Mouse (Mus musculus) midbrain, embryonic 14.5 days (tissue): ENCODE results near the gene Slc44a4. TPM values are rescaled to one million over a fixed set of nuclear protein-coding genes. Genes with fewer than 3 reads are reported as not detected.

Source experiments
- ATAC-seq: fragments of 200-750 bp; cut with Nextera tagmentation; 2 replicates; pipeline ENCODE4 v1.8.0; 2017; ENCODE audit warnings: moderate number of reproducible peaks, moderate library complexity; ENCODE audit not compliant: low FRiP score, low TSS enrichment
- DNase-seq: peaks from one replicate; pipeline ENCODE4 v3.0.0-alpha.2; 2015
- H3K27ac ChIP-seq: fragments of 300-500 bp; sonication (generic); replicated peaks from 2 replicates; pipeline ENCODE4 v1.5.1; 2014; ENCODE audit warnings: mild to moderate bottlenecking, low read depth, low read length, moderate library complexity
- H3K27me3 ChIP-seq: fragments of 300-500 bp; sonication (generic); 2 replicates; pipeline ENCODE4 v1.6.1; 2014; ENCODE audit warnings: low read length, control low read depth, mixed read lengths; ENCODE audit not compliant: control insufficient read depth, insufficient read depth
- H3K36me3 ChIP-seq: fragments of 300-500 bp; sonication (generic); 2 replicates; pipeline ENCODE4 v1.6.1; 2014; ENCODE audit warnings: low read length, control low read depth; ENCODE audit not compliant: control insufficient read depth, insufficient read depth
- H3K4me1 ChIP-seq: fragments of 300-500 bp; sonication (generic); 2 replicates; pipeline ENCODE4 v1.6.1; 2014; ENCODE audit warnings: mild to moderate bottlenecking, antibody characterized with exemption, low read length, control low read depth; ENCODE audit not compliant: control insufficient read depth, insufficient read depth
- H3K4me2 ChIP-seq: fragments of 300-500 bp; sonication (generic); 2 replicates; pipeline ENCODE4 v1.6.1; 2014; ENCODE audit warnings: mild to moderate bottlenecking, low read length, moderate library complexity
- H3K4me3 ChIP-seq: fragments of 300-500 bp; sonication (generic); replicated peaks from 2 replicates; pipeline ENCODE4 v1.5.1; 2014; ENCODE audit warnings: low read depth, low read length
- H3K9ac ChIP-seq: fragments of 300-500 bp; sonication (generic); replicated peaks from 2 replicates; pipeline ENCODE4 v1.6.1; 2014; ENCODE audit warnings: mild to moderate bottlenecking, low read length, moderate library complexity
- H3K9me3 ChIP-seq: fragments of 300-500 bp; sonication (generic); 2 replicates; pipeline ENCODE4 v1.6.1; 2016; ENCODE audit warnings: low read length, control low read depth, mixed read lengths; ENCODE audit not compliant: control insufficient read depth
- WGBS: fragments of 180-500 bp; shearing (Covaris S2); extraction: QIAGEN DNeasy Blood & Tissue Kit; methylation state at CpG from one replicate; pipeline ENCODE4 v1.1.7; 2014; 5-methylcytosine and 5-hydroxymethylcytosine counted together
- polyA plus RNA-seq: library from polyadenylated mRNA; unstranded; fragments of >200 nt; fragmentation: Nextera tagmentation; extraction: Ambion mirVana; gene quantifications from 2 replicates; pipeline ENCODE4 v1.2.1, GENCODE M21; 2014

Slc44a4 gene
- polyA plus RNA-seq, 1 experiment from 2014 or later: not detected

DNA sequence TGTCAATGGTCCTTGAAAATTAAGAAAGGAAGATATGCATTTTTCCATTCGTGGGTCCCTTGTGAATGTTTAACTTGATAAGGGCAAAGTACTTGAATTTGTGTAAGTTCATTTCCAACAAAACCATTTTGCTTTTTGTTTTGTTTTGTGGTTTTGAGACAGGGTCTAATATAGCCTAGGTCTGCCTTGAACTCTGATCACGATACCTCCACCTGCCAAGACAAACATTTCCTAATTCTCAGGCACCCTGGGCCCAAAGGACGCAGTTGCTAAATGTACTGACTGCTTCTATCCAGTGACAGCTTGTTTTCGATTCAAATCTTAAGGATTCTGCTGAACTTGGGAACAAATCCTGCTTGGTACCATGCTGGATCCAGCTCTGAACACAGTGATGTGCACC is 65.4 kb downstream of the Slc44a4 start:
- H3K4me3 ChIP-seq: no peak overlapping the region
- 93% methylated on average over 4 of the region's 4 CpGs for WGBS
- H3K36me3 ChIP-seq: 0 out of 2 replicates have a peak, but pooled peaks cover 2% of the 10 kb centered on the region
- ATAC-seq: no peak
- H3K9ac ChIP-seq: no peak overlapping the region
- DNase-seq: no peak
- H3K27me3 ChIP-seq: no peaks in the 10 kb centered on the region
- H3K27ac ChIP-seq: no peak overlapping the region
- H3K9me3 ChIP-seq: no peaks in the 10 kb centered on the region
- no peak overlapping the region for H3K4me2 ChIP-seq
- H3K4me1 ChIP-seq: peaks cover 12% of the 10 kb centered on the region

Other genes starting within 250 kb of the Slc44a4 start
- gene Tnxb, start 243.9 kb upstream of the Slc44a4 start, polyA plus RNA-seq: 0.13 and 0.24 TPM in 2 replicates
- gene C4b, start 170.6 kb upstream of the Slc44a4 start, polyA plus RNA-seq: 0.09 TPM in 1 of 2 replicates, not detected in the other
- gene Cyp21a1, start 109.9 kb upstream of the Slc44a4 start, polyA plus RNA-seq: not detected in 2 replicates
- 32.1 and 39.3 TPM in 2 replicates for gene Stk19, start 77.5 kb upstream of the Slc44a4 start, polyA plus RNA-seq
- 66.6 and 68.6 TPM in 2 replicates for gene Dxo, start 77.4 kb upstream of the Slc44a4 start, polyA plus RNA-seq
- gene Skiv2l, start 64.3 kb upstream of the Slc44a4 start, polyA plus RNA-seq: 47.7 and 55.5 TPM in 2 replicates
- gene Nelfe, start 64.1 kb upstream of the Slc44a4 start, polyA plus RNA-seq: 75.5 and 85.3 TPM in 2 replicates
- gene Cfb, start 51.9 kb upstream of the Slc44a4 start, polyA plus RNA-seq: 1.8 and 3.0 TPM in 2 replicates
- gene Zbtb12, start 35.0 kb upstream of the Slc44a4 start, polyA plus RNA-seq: 3.0 and 6.8 TPM in 2 replicates
- gene Gm20547, start 32.4 kb upstream of the Slc44a4 start, polyA plus RNA-seq: not detected in 2 replicates
- 2.1 and 3.6 TPM in 2 replicates for gene C2, start 16.2 kb upstream of the Slc44a4 start, polyA plus RNA-seq
- 91.6 and 97.0 TPM in 2 replicates for gene Ehmt2, start 16.0 kb upstream of the Slc44a4 start, polyA plus RNA-seq
- 25.1 and 28.2 TPM in 2 replicates for gene Neu1, start 16.8 kb downstream of the Slc44a4 start, polyA plus RNA-seq
- 0.17 and 0.53 TPM in 2 replicates for gene Hspa1b, start 44.8 kb downstream of the Slc44a4 start, polyA plus RNA-seq
- gene Gm20481, start 55.4 kb downstream of the Slc44a4 start, polyA plus RNA-seq: 1.1 and 2.3 TPM in 2 replicates
- gene Hspa1a, start 57.7 kb downstream of the Slc44a4 start, polyA plus RNA-seq: 5.6 and 8.1 TPM in 2 replicates
- gene Hspa1l, start 58.2 kb downstream of the Slc44a4 start, polyA plus RNA-seq: 1.6 and 2.3 TPM in 2 replicates
- 103 and 110 TPM in 2 replicates for gene Lsm2, start 67.4 kb downstream of the Slc44a4 start, polyA plus RNA-seq
- gene Vars, start 86.5 kb downstream of the Slc44a4 start, polyA plus RNA-seq: 43.4 and 51.1 TPM in 2 replicates
- gene Vwa7, start 102.1 kb downstream of the Slc44a4 start, polyA plus RNA-seq: 0.12 and 0.16 TPM in 2 replicates
- gene Sapcd1, start 113.5 kb downstream of the Slc44a4 start, polyA plus RNA-seq: 2.0 and 2.2 TPM in 2 replicates
- 2.1 and 2.8 TPM in 2 replicates for gene Msh5, start 132.3 kb downstream of the Slc44a4 start, polyA plus RNA-seq
- 17.7 and 22.8 TPM in 2 replicates for gene Clic1, start 135.5 kb downstream of the Slc44a4 start, polyA plus RNA-seq
- gene Ddah2, start 144.6 kb downstream of the Slc44a4 start, polyA plus RNA-seq: 375 and 392 TPM in 2 replicates
- gene Ly6g6c, start 150.9 kb downstream of the Slc44a4 start, polyA plus RNA-seq: not detected in 2 replicates
- 0.11 and 0.21 TPM in 2 replicates for gene Mpig6b, start 151.7 kb downstream of the Slc44a4 start, polyA plus RNA-seq
- gene Ly6g6e, start 162.4 kb downstream of the Slc44a4 start, polyA plus RNA-seq: 0.62 TPM in 1 of 2 replicates, not detected in the other
- gene Ly6g6d, start 163.6 kb downstream of the Slc44a4 start, polyA plus RNA-seq: 0.78 and 1.5 TPM in 2 replicates
- not detected in 2 replicates for gene Ly6g6f, start 171.1 kb downstream of the Slc44a4 start, polyA plus RNA-seq
- gene Abhd16a, start 174.8 kb downstream of the Slc44a4 start, polyA plus RNA-seq: 79.4 and 86.0 TPM in 2 replicates
- not detected in 2 replicates for gene Ly6g5c, start 193.8 kb downstream of the Slc44a4 start, polyA plus RNA-seq
- gene Ly6g5b, start 201.0 kb downstream of the Slc44a4 start, polyA plus RNA-seq: 1.3 TPM in 2 replicates
- 24.2 and 25.4 TPM in 2 replicates for gene Gpank1, start 207.0 kb downstream of the Slc44a4 start, polyA plus RNA-seq
- gene Csnk2b, start 207.6 kb downstream of the Slc44a4 start, polyA plus RNA-seq: 328 and 334 TPM in 2 replicates
- gene D17H6S53E, start 211.9 kb downstream of the Slc44a4 start, polyA plus RNA-seq: 6.0 and 6.8 TPM in 2 replicates
- gene Apom, start 217.6 kb downstream of the Slc44a4 start, polyA plus RNA-seq: 0.57 TPM in 1 of 2 replicates, not detected in the other
- 122 and 136 TPM in 2 replicates for gene Bag6, start 220.7 kb downstream of the Slc44a4 start, polyA plus RNA-seq